Mouse (Mus musculus) olfactory bulb, adult 2 months (tissue): ENCODE measurements around the gene Hist1h4f.
"Not testable (repeated sequence)": the region's sequence is repeated elsewhere in the genome, so short reads cannot be mapped to it uniquely, and the experiment has no call there.

ENCODE experiments used
- CTCF ChIP-seq: fragments of 200-500 bp; IDR thresholded peaks from 2 replicates; pipeline ENCODE4 v1.5.1; 2012; ENCODE audit warnings: low read depth, mild to moderate bottlenecking, low read length, moderate library complexity; ENCODE audit not compliant: insufficient read depth
- POLR2A ChIP-seq: fragments of 200-500 bp; IDR thresholded peaks from 2 replicates; pipeline ENCODE4 v1.6.1; 2012; ENCODE audit warnings: mild to moderate bottlenecking, low read depth, low read length, moderate library complexity; ENCODE audit not compliant: insufficient read depth

- TF ChIP-seq CTCF = not testable (repeated sequence)
- peak; percentile 98 for TF ChIP-seq POLR2A
These were observed 10.6 kb upstream of the Hist1h4f start, which contains the start of gene Hist1h3e for GRCm38 (mm10) chr13:23561883-23562659.
